Mouse (Mus musculus): ENCODE measurements around the gene Tmem115. TPM values are rescaled to one million over a fixed set of nuclear protein-coding genes. Genes with fewer than 3 reads are reported as not detected.
A peak's percentile ranks its signal among the peaks of the same experiment; 100 is the strongest.

The Tmem115 gene
- polyA plus RNA-seq, 1 experiment from 2014 or later = 44.4 TPM

- DNase-seq (ENCODE audit: low spot score) (peak; percentile 45), ATAC-seq (no peak; the same call in 1 of the 2 replicates)
- Histone ChIP-seq H3K36me3 (ENCODE audit: control insufficient read depth, insufficient read depth, low read length) (peaks cover 36% of the 10 kb centered on the region), H3K9me3 (replicated peaks; ENCODE audit: control insufficient read depth, low read length) (no peaks in the 10 kb centered on the region), H3K27ac (ENCODE audit: low read depth, low read length) (no peak overlapping the region), H3K4me3 (ENCODE audit: low read depth, low read length) (peak overlapping the region; percentile 68), H3K4me1 (ENCODE audit: control insufficient read depth, insufficient read depth, low read length) (peaks cover 6% of the 10 kb centered on the region), H3K27me3 (replicated peaks; ENCODE audit: control insufficient read depth, insufficient read depth, low read length) (no peaks in the 10 kb centered on the region), H3K9ac (ENCODE audit: low read length) (peak overlapping the region; percentile 69), H3K4me2 (ENCODE audit: low read length) (peak overlapping the region; percentile 89)
- WGBS = 5% methylated on average over 33 of the region's 33 CpGs
Measured at GRCm38 (mm10) chr9:107587833-107588639, 54.3 kb downstream of the Tmem115 start.

Other genes with a start within 250 kb of the Tmem115 start
- 1.4 and 1.9 TPM in 2 replicates for gene Mapkapk3, start 244.1 kb upstream of the Tmem115 start, polyA plus RNA-seq (2014; fragmentation: Nextera tagmentation; extraction: Ambion mirVana)
- gene Cish, start 237.9 kb upstream of the Tmem115 start, polyA plus RNA-seq (2014; fragmentation: Nextera tagmentation; extraction: Ambion mirVana) = 4.9 and 7.0 TPM in 2 replicates
- 14.0 and 15.7 TPM in 2 replicates for gene Hemk1, start 195.6 kb upstream of the Tmem115 start, polyA plus RNA-seq (2014; fragmentation: Nextera tagmentation; extraction: Ambion mirVana)
- gene 6430571L13Rik, start 193.3 kb upstream of the Tmem115 start, polyA plus RNA-seq (2014; fragmentation: Nextera tagmentation; extraction: Ambion mirVana) = 2.0 and 2.3 TPM in 2 replicates
- 4.2 and 4.3 TPM in 2 replicates for gene Cacna2d2, start 134.3 kb upstream of the Tmem115 start, polyA plus RNA-seq (2014; fragmentation: Nextera tagmentation; extraction: Ambion mirVana)
- gene Cyb561d2, start 8.2 kb downstream of the Tmem115 start, polyA plus RNA-seq (2014; fragmentation: Nextera tagmentation; extraction: Ambion mirVana) = 33.1 and 38.0 TPM in 2 replicates
- gene Nprl2, start 8.3 kb downstream of the Tmem115 start, polyA plus RNA-seq (2014; fragmentation: Nextera tagmentation; extraction: Ambion mirVana) = 83.2 and 83.8 TPM in 2 replicates
- 4.3 and 4.6 TPM in 2 replicates for gene Zmynd10, start 13.4 kb downstream of the Tmem115 start, polyA plus RNA-seq (2014; fragmentation: Nextera tagmentation; extraction: Ambion mirVana)
- 34.7 and 37.1 TPM in 2 replicates for gene Rassf1, start 17.6 kb downstream of the Tmem115 start, polyA plus RNA-seq (2014; fragmentation: Nextera tagmentation; extraction: Ambion mirVana)
- 105 and 107 TPM in 2 replicates for gene Tusc2, start 29.3 kb downstream of the Tmem115 start, polyA plus RNA-seq (2014; fragmentation: Nextera tagmentation; extraction: Ambion mirVana)
- 98.0 and 109 TPM in 2 replicates for gene Hyal2, start 34.0 kb downstream of the Tmem115 start, polyA plus RNA-seq (2014; fragmentation: Nextera tagmentation; extraction: Ambion mirVana)
- gene Hyal1, start 43.0 kb downstream of the Tmem115 start, polyA plus RNA-seq (2014; fragmentation: Nextera tagmentation; extraction: Ambion mirVana) = 2.6 and 3.3 TPM in 2 replicates
- 17.4 and 18.7 TPM in 2 replicates for gene Naa80, start 44.9 kb downstream of the Tmem115 start, polyA plus RNA-seq (2014; fragmentation: Nextera tagmentation; extraction: Ambion mirVana)
- gene Hyal3, start 46.9 kb downstream of the Tmem115 start, polyA plus RNA-seq (2014; fragmentation: Nextera tagmentation; extraction: Ambion mirVana) = 0.66 and 1.0 TPM in 2 replicates
- 18.7 and 19.1 TPM in 2 replicates for gene Ifrd2, start 53.7 kb downstream of the Tmem115 start, polyA plus RNA-seq (2014; fragmentation: Nextera tagmentation; extraction: Ambion mirVana)
- 0.85 and 1.3 TPM in 2 replicates for gene Sema3b, start 75.3 kb downstream of the Tmem115 start, polyA plus RNA-seq (2014; fragmentation: Nextera tagmentation; extraction: Ambion mirVana)
- gene Gnai2, start 101.4 kb downstream of the Tmem115 start, polyA plus RNA-seq (2014; fragmentation: Nextera tagmentation; extraction: Ambion mirVana) = 371 and 423 TPM in 2 replicates
- gene Slc38a3, start 135.6 kb downstream of the Tmem115 start, polyA plus RNA-seq (2014; fragmentation: Nextera tagmentation; extraction: Ambion mirVana) = 32.8 and 32.9 TPM in 2 replicates
- 0.28 and 0.66 TPM in 2 replicates for gene Gnat1, start 145.8 kb downstream of the Tmem115 start, polyA plus RNA-seq (2014; fragmentation: Nextera tagmentation; extraction: Ambion mirVana)
- gene Sema3f, start 176.5 kb downstream of the Tmem115 start, polyA plus RNA-seq (2014; fragmentation: Nextera tagmentation; extraction: Ambion mirVana) = 7.4 and 12.2 TPM in 2 replicates
- 188 and 210 TPM in 2 replicates for gene Rbm5, start 237.1 kb downstream of the Tmem115 start, polyA plus RNA-seq (2014; fragmentation: Nextera tagmentation; extraction: Ambion mirVana)